Mouse (Mus musculus) intestine, embryonic 14.5 days (tissue): Measurements from ENCODE around the gene Gm498. TPM values are rescaled to one million over a fixed set of nuclear protein-coding genes. Genes with fewer than 3 reads are reported as not detected.
A peak's percentile ranks its signal among the peaks of the same experiment; 100 is the strongest.

Experiments used
- ATAC-seq: fragments of 200-750 bp; cut with Nextera tagmentation; replicated peaks from 2 replicates; pipeline ENCODE4 v1.8.0; 2017; ENCODE audit warnings: low read depth, moderate number of reproducible peaks, moderate TSS enrichment, moderate library complexity; ENCODE audit not compliant: low FRiP score, low TSS enrichment
- DNase-seq: peaks from one replicate; pipeline ENCODE4 v3.0.0-alpha.2; 2018; ENCODE audit warnings: low spot score
- H3K27ac ChIP-seq: fragments of 300-500 bp; sonication (generic); 2 replicates; pipeline ENCODE4 v1.5.1; 2014; ENCODE audit warnings: low read depth, mild to moderate bottlenecking, control low read depth
- H3K27me3 ChIP-seq: fragments of 300-500 bp; sonication (generic); replicated peaks from 2 replicates; pipeline ENCODE4 v1.6.1; 2014; ENCODE audit warnings: low read length, control low read depth; ENCODE audit not compliant: control insufficient read depth, insufficient read depth
- H3K36me3 ChIP-seq: fragments of 300-500 bp; sonication (generic); 2 replicates; pipeline ENCODE4 v1.6.1; 2014; ENCODE audit warnings: low read length, control low read depth; ENCODE audit not compliant: control insufficient read depth, insufficient read depth
- H3K4me1 ChIP-seq: fragments of 300-500 bp; sonication (generic); replicated peaks from 2 replicates; pipeline ENCODE4 v1.6.1; 2014; ENCODE audit warnings: low read length, control low read depth, mixed read lengths; ENCODE audit not compliant: control insufficient read depth, insufficient read depth
- H3K4me2 ChIP-seq: fragments of 300-500 bp; sonication (generic); 2 replicates; pipeline ENCODE4 v1.6.1; 2014; ENCODE audit warnings: low read length
- H3K4me3 ChIP-seq: fragments of 300-500 bp; sonication (generic); 2 replicates; pipeline ENCODE4 v1.5.1; 2014; ENCODE audit warnings: low read depth, low read length, control low read depth, mixed read lengths
- H3K9ac ChIP-seq: fragments of 300-500 bp; sonication (generic); 2 replicates; pipeline ENCODE4 v1.6.1; 2014; ENCODE audit warnings: mild to moderate bottlenecking, low read length
- H3K9me3 ChIP-seq: fragments of 300-500 bp; sonication (generic); 2 replicates; pipeline ENCODE4 v1.6.1; 2016; ENCODE audit warnings: low read length, control low read depth; ENCODE audit not compliant: control insufficient read depth
- WGBS: fragments of 180-500 bp; shearing (Covaris S2); extraction: QIAGEN DNeasy Blood & Tissue Kit; methylation state at CpG from one replicate; pipeline ENCODE4 v1.1.7; 2014; 5-methylcytosine and 5-hydroxymethylcytosine counted together
- polyA plus RNA-seq: library from polyadenylated mRNA; unstranded; fragments of >200 nt; fragmentation: Nextera tagmentation; extraction: Ambion mirVana; gene quantifications from 2 replicates; pipeline ENCODE4 v1.2.1, GENCODE M21; 2014

The Gm498 gene
- polyA plus RNA-seq: not detected in 2 replicates

DNA sequence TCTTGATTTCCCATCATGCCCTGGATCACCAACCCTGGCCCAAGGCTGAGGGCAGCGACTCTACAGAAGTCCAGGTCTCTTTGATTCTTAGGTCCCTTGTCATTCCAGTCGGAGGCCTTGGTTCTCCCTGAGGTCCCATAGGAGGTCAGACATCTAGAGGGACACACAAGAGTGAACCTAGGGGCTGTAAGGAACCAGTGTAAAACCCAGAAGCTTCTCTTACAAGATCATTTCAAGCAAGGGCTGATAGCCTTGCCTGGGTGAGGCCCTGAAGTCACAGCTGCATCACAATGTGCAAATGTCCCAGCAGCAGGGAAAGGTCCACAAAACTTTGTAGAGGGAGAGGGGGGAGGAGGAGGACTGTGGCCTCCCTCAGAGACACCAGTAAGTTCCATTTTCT, at the start of gene Gm498:
Gene Gm498, plus strand, starts transcription at position 301 of the 400 bp plus-strand sequence.
- WGBS: 83% methylated on average over 2 of the region's 2 CpGs
- H3K9me3 ChIP-seq: no peaks in the 10 kb centered on the region
- no peak within 1 kb of the TSS for H3K4me3 ChIP-seq
- no peak within 1 kb of the TSS for H3K4me2 ChIP-seq
- no peak within 1 kb of the TSS for H3K27ac ChIP-seq
- ATAC-seq (no peak), DNase-seq (no peak)
- H3K9ac ChIP-seq: no peak within 1 kb of the TSS
- no peaks in the 10 kb centered on the region for H3K27me3 ChIP-seq
- H3K36me3 ChIP-seq: no peaks in the 10 kb centered on the region
- H3K4me1 ChIP-seq: no peaks in the 10 kb centered on the region

GRCm38 (mm10) chr7:143819201-143819600, 47.4 kb upstream of the Gm498 start:
- 60% methylated on average over 4 of the region's 4 CpGs for WGBS
- no peaks in the 10 kb centered on the region for H3K27me3 ChIP-seq

DNA sequence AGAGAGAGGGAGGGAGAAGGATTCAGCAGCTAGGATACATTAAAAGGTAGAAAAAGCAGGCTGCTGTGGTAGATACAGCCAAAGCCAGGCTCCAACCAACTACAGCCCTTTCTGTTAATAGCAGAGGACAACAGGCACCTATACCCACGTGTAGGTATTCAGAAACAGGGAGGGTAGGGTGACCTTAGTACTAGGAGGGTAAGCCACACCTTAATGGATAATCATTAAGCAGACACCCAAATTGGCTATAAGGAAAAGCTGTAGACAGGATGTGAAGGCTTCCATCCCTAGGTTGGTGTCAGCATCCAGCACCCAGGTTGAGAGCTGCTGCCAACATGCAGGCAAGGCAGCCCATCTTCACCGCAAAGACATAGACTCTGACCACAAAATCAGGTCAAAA, 45.4 kb upstream of the Gm498 start:
- ATAC-seq (no peak), DNase-seq (no peak)
- Histone ChIP-seq H3K4me3 (no peak overlapping the region), H3K9ac (no peak overlapping the region), H3K27me3 (no peaks in the 10 kb centered on the region), H3K9me3 (no peaks in the 10 kb centered on the region), H3K27ac (no peak overlapping the region), H3K4me1 (peaks cover 14% of the 10 kb centered on the region), H3K4me2 (peak overlapping the region; percentile 94; the same call in 1 of the 2 replicates), H3K36me3 (peaks cover 15% of the 10 kb centered on the region)
- WGBS: 79% methylated on average over 2 of the region's 2 CpGs

More at GRCm38 (mm10) chr7:143819201-143819600, 47.4 kb upstream of the Gm498 start:
- Histone ChIP-seq H3K36me3 (peaks cover 29% of the 10 kb centered on the region), H3K4me2 (no peak overlapping the region), H3K9me3 (no peaks in the 10 kb centered on the region), H3K27ac (no peak overlapping the region), H3K4me3 (no peak overlapping the region), H3K4me1 (peaks cover 14% of the 10 kb centered on the region), H3K9ac (no peak overlapping the region)
- no peak for ATAC-seq
- no peak for DNase-seq

- Histone ChIP-seq H3K4me3 (peak within 1 kb of the TSS; percentile 70), H3K4me1 (peaks cover 14% of the 10 kb centered on the region), H3K36me3 (peaks cover 11% of the 10 kb centered on the region), H3K9me3 (no peaks in the 10 kb centered on the region), H3K27me3 (no peaks in the 10 kb centered on the region), H3K27ac (peak within 1 kb of the TSS; percentile 65), H3K9ac (peak within 1 kb of the TSS; percentile 75), H3K4me2 (peak within 1 kb of the TSS; percentile 94)
- WGBS: 1% methylated on average over 40 of the region's 40 CpGs
- ATAC-seq (peak; percentile 97), DNase-seq (peak; percentile 98)
These were observed 44.0 kb upstream of the Gm498 start, which contains the start of the genes Nadsyn1 and Dhcr7 for GRCm38 (mm10) chr7:143822375-143823265. Gene Nadsyn1 (minus strand): TSS chr7:143822849. Gene Dhcr7 (plus strand): TSS chr7:143823145.

- 78% methylated on average over 4 of the region's 4 CpGs for WGBS
- H3K9ac ChIP-seq: peak overlapping the region; percentile 45
- DNase-seq: no peak
- H3K4me3 ChIP-seq: peak overlapping the region; percentile 70
- H3K4me1 ChIP-seq: peaks cover 14% of the 10 kb centered on the region
- H3K27ac ChIP-seq: peak overlapping the region; percentile 65; the same call in 1 of the 2 replicates
- H3K36me3 ChIP-seq: peaks cover 6% of the 10 kb centered on the region
- no peaks in the 10 kb centered on the region for H3K9me3 ChIP-seq
- ATAC-seq: peak; percentile 28
- no peaks in the 10 kb centered on the region for H3K27me3 ChIP-seq
- H3K4me2 ChIP-seq: peak overlapping the region; percentile 61
These were observed 43.4 kb upstream of the Gm498 start for GRCm38 (mm10) chr7:143823266-143823605.

- H3K9ac ChIP-seq: no peak overlapping the region
- no peak overlapping the region for H3K27ac ChIP-seq
- DNase-seq (no peak), ATAC-seq (no peak)
- H3K36me3 ChIP-seq: no peaks in the 10 kb centered on the region
- H3K27me3 ChIP-seq: no peaks in the 10 kb centered on the region
- no peaks in the 10 kb centered on the region for H3K9me3 ChIP-seq
- WGBS: 94% methylated on average over 2 of the region's 2 CpGs
- H3K4me3 ChIP-seq: no peak overlapping the region
- H3K4me2 ChIP-seq: no peak overlapping the region
- H3K4me1 ChIP-seq: peaks cover 17% of the 10 kb centered on the region
These were observed 39.7 kb upstream of the Gm498 start for GRCm38 (mm10) chr7:143826985-143827384.

- Histone ChIP-seq H3K9me3 (no peaks in the 10 kb centered on the region), H3K9ac (peak overlapping the region; percentile 64), H3K4me1 (peaks cover 10% of the 10 kb centered on the region), H3K4me2 (peak overlapping the region; percentile 95), H3K27me3 (no peaks in the 10 kb centered on the region), H3K4me3 (peak overlapping the region; percentile 66), H3K36me3 (no peaks in the 10 kb centered on the region), H3K27ac (peak overlapping the region; percentile 91)
- DNase-seq (peak; percentile 97), ATAC-seq (peak; percentile 99)
- 0% methylated on average over 37 of the region's 37 CpGs for WGBS
These were observed 36.9 kb upstream of the Gm498 start for GRCm38 (mm10) chr7:143829504-143830331.

DNA sequence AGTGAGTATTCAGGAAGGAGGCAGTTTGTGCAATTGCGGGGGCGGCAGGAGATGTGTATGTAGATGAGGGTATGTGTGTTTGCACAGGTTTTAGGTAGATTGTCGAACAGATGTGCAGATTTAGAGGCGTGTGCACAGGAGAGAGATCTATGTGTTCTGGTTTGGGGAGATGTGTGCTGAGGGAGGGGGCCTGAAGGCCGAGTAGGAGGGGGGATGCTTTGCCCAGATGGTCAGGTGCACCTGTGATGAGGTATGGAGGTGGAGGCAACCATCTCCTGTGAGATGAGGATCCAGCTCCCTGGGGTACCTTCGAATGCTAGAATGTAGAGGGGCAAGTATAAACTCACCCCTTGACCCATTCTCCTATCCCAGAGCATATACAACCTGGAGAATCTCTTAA, 36.2 kb upstream of the Gm498 start:
- Histone ChIP-seq H3K27me3 (no peaks in the 10 kb centered on the region), H3K9ac (peak overlapping the region; percentile 62), H3K27ac (0 out of 2 replicates have a peak overlapping the region, but pooled peaks have one; percentile 40), H3K4me3 (peak overlapping the region; percentile 66), H3K36me3 (no peaks in the 10 kb centered on the region), H3K4me1 (peaks cover 14% of the 10 kb centered on the region), H3K9me3 (no peaks in the 10 kb centered on the region), H3K4me2 (peak overlapping the region; percentile 95)
- ATAC-seq: peak; percentile 10
- 9% methylated on average over 6 of the region's 6 CpGs for WGBS
- DNase-seq: no peak
